Mouse (Mus musculus) heart, postnatal 0 days (tissue): ENCODE results near the gene Dnajb8. TPM values are rescaled to one million over a fixed set of nuclear protein-coding genes. Genes with fewer than 3 reads are reported as not detected.

Source experiments
- ATAC-seq: fragments of 200-750 bp; cut with Nextera tagmentation; 2 replicates; pipeline ENCODE4 v1.8.0; 2017; ENCODE audit warnings: low read depth, moderate number of reproducible peaks, moderate library complexity; ENCODE audit not compliant: insufficient read depth
- DNase-seq: peaks from one replicate; pipeline ENCODE4 v3.0.0-alpha.2; 2016; ENCODE audit warnings: low spot score
- H3K27ac ChIP-seq: fragments of 300-500 bp; sonication (generic); 2 replicates; pipeline ENCODE4 v1.5.1; 2014; ENCODE audit warnings: low read depth, mild to moderate bottlenecking
- H3K27me3 ChIP-seq: fragments of 300-500 bp; sonication (generic); 2 replicates; pipeline ENCODE4 v1.6.1; 2014; ENCODE audit warnings: low read length, mixed read lengths; ENCODE audit not compliant: control insufficient read depth, insufficient read depth
- H3K36me3 ChIP-seq: fragments of 300-500 bp; sonication (generic); replicated peaks from 2 replicates; pipeline ENCODE4 v1.6.1; 2014; ENCODE audit warnings: low read length, mixed read lengths; ENCODE audit not compliant: control insufficient read depth, insufficient read depth
- H3K4me1 ChIP-seq: fragments of 300-500 bp; sonication (generic); 2 replicates; pipeline ENCODE4 v1.6.1; 2014; ENCODE audit warnings: antibody characterized with exemption; ENCODE audit not compliant: control insufficient read depth, insufficient read depth
- H3K4me2 ChIP-seq: fragments of 300-500 bp; sonication (generic); 2 replicates; pipeline ENCODE4 v1.6.1; 2014; ENCODE audit warnings: low read depth, mild to moderate bottlenecking, low read length, moderate library complexity
- H3K4me3 ChIP-seq: fragments of 300-500 bp; sonication (generic); 2 replicates; pipeline ENCODE4 v1.5.1; 2014; ENCODE audit warnings: low read depth, low read length
- H3K9ac ChIP-seq: fragments of 300-500 bp; sonication (generic); replicated peaks from 2 replicates; pipeline ENCODE4 v1.6.1; 2014; ENCODE audit warnings: low read depth, low read length, mixed read lengths
- H3K9me3 ChIP-seq: fragments of 300-500 bp; sonication (generic); replicated peaks from 2 replicates; pipeline ENCODE4 v1.6.1; 2016; ENCODE audit warnings: low read length; ENCODE audit not compliant: control insufficient read depth
- CTCF ChIP-seq: IDR thresholded peaks from 2 replicates; pipeline ENCODE4 v1.5.1; 2016; ENCODE audit warnings: antibody characterized with exemption, control low read depth, low read depth
- EP300 ChIP-seq: IDR thresholded peaks from 2 replicates; pipeline ENCODE4 v1.6.1; 2016; ENCODE audit warnings: antibody characterized with exemption, low read depth
- WGBS: fragments of 180-500 bp; shearing (Covaris S2); extraction: QIAGEN DNeasy Blood & Tissue Kit; methylation state at CpG from one replicate; pipeline ENCODE4 v1.1.7; 2014; 5-methylcytosine and 5-hydroxymethylcytosine counted together
- polyA plus RNA-seq: library from polyadenylated mRNA; unstranded; fragments of >200 nt; fragmentation: Nextera tagmentation; extraction: Ambion mirVana; gene quantifications from 2 replicates; pipeline ENCODE4 v1.2.1, GENCODE M21; 2015
- total RNA-seq: library from RNA; depleted of rRNA; stranded (reverse); fragments of >200 nt; gene quantifications from 2 replicates; pipeline ENCODE4 v1.2.3, GENCODE M21; 2014; ENCODE audit warnings: low replicate concordance; rRNA removed

Gene Dnajb8
- total and polyA plus RNA-seq, 2 experiments from 2014 or later = not detected

DNA sequence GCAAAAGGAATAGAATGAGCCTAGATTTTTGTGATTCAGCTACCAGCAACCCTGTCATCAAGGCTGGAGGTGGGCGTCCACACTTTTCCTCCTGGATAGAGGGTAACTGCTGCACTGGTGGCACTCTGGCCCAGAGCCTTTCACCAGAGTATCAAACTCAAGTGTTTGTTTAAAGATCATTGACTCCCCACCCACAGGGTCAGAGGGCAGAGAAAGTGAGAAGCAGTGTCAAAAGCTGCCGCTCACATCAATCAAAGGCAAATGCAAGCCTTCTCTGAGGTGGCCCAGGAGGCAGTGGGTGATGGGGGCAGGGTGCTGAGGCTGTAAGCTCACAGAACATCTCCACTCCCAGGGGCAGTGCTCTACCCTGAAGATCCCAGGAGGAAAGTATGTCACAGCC, 77.4 kb downstream of the Dnajb8 start:
- no peak overlapping the region for H3K27ac ChIP-seq
- no peak for DNase-seq
- 89% methylated on average over 2 of the region's 2 CpGs for WGBS
- H3K36me3 ChIP-seq = no peaks in the 10 kb centered on the region
- peaks cover 10% of the 10 kb centered on the region; the same call in 1 of the 2 replicates for H3K4me1 ChIP-seq
- no peak overlapping the region for H3K4me2 ChIP-seq
- TF ChIP-seq EP300 (no peak), CTCF (no peak)
- no peak for ATAC-seq
- no peak overlapping the region for H3K9ac ChIP-seq
- H3K27me3 ChIP-seq = no peaks in the 10 kb centered on the region
- no peak overlapping the region for H3K4me3 ChIP-seq
- no peaks in the 10 kb centered on the region for H3K9me3 ChIP-seq

- ATAC-seq (peak; percentile 74), DNase-seq (peak; percentile 58)
- H3K27me3 ChIP-seq = no peaks in the 10 kb centered on the region
- H3K4me2 ChIP-seq = 0 out of 2 replicates have a peak overlapping the region, but pooled peaks have one; percentile 6
- no peak overlapping the region for H3K27ac ChIP-seq
- no peak for TF ChIP-seq EP300
- no peak for TF ChIP-seq CTCF
- H3K4me3 ChIP-seq = no peak overlapping the region
- no peak overlapping the region for H3K9ac ChIP-seq
- 18% methylated on average over 7 of the region's 7 CpGs for WGBS
- H3K9me3 ChIP-seq = no peaks in the 10 kb centered on the region
- peaks cover 10% of the 10 kb centered on the region; the same call in 1 of the 2 replicates for H3K4me1 ChIP-seq
- no peaks in the 10 kb centered on the region for H3K36me3 ChIP-seq
Observed at GRCm38 (mm10) chr6:88301234-88301633, 79.2 kb downstream of the Dnajb8 start.

Other genes with a start within 250 kb of the Dnajb8 start
- 2.8 and 31.9 TPM in 2 replicates for gene H1fx, start 240.6 kb upstream of the Dnajb8 start, total RNA-seq
- gene H1fx, start 240.6 kb upstream of the Dnajb8 start, polyA plus RNA-seq = 5.8 and 7.8 TPM in 2 replicates
- 62.7 and 90.1 TPM in 2 replicates for gene Rab7, start 177.0 kb upstream of the Dnajb8 start, total RNA-seq
- gene Rab7, start 177.0 kb upstream of the Dnajb8 start, polyA plus RNA-seq = 193 and 196 TPM in 2 replicates
- 120 and 133 TPM in 2 replicates for gene Rpn1, start 137.8 kb upstream of the Dnajb8 start, total RNA-seq
- 99.0 and 104 TPM in 2 replicates for gene Rpn1, start 137.8 kb upstream of the Dnajb8 start, polyA plus RNA-seq
- gene Gata2, start 28.4 kb upstream of the Dnajb8 start, total RNA-seq = 17.7 and 19.6 TPM in 2 replicates
- gene Gata2, start 28.4 kb upstream of the Dnajb8 start, polyA plus RNA-seq = 13.7 and 16.0 TPM in 2 replicates
- 12.9 and 25.6 TPM in 2 replicates for gene Eefsec, start 224.3 kb downstream of the Dnajb8 start, total RNA-seq
- 11.3 and 12.8 TPM in 2 replicates for gene Eefsec, start 224.3 kb downstream of the Dnajb8 start, polyA plus RNA-seq
- gene Ruvbl1, start 243.1 kb downstream of the Dnajb8 start, total RNA-seq = 12.2 and 27.4 TPM in 2 replicates
- 42.3 and 44.9 TPM in 2 replicates for gene Ruvbl1, start 243.1 kb downstream of the Dnajb8 start, polyA plus RNA-seq